Mouse (Mus musculus) heart, postnatal 0 days (tissue): ENCODE results near the gene Ank2.

ENCODE experiments used
- CTCF ChIP-seq: IDR thresholded peaks from 2 replicates; pipeline ENCODE4 v1.5.1; 2016; ENCODE audit warnings: antibody characterized with exemption, control low read depth, low read depth
- EP300 ChIP-seq: IDR thresholded peaks from 2 replicates; pipeline ENCODE4 v1.6.1; 2016; ENCODE audit warnings: antibody characterized with exemption, low read depth

DNA sequence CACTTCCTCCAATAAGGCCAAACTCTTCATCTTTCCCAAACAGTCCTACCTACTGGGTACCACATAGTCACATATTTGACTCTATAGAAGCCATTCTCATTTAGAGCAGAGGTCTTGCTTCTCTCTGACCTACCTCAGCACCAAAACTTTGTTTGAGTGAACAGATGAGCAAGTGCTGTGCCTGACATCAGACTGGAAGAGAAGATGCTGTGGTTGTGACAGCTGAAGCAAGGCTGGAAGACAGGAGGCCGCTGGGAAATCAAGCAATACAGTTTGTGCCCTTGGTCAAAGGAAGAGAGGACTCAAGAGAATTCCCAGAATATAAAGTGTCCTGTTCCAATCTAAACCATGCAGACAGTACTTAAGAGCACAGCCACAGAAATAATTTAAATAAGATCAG, 402.0 kb downstream of the Ank2 start:
- TF ChIP-seq CTCF (no peak), EP300 (no peak)
